Mouse (Mus musculus) C2C12 (cell line): ENCODE measurements around the gene Pkn2. TPM values are rescaled to one million over a fixed set of nuclear protein-coding genes. Genes with fewer than 3 reads are reported as not detected.

ENCODE experiments used
- H3K27me3 ChIP-seq: one replicate; pipeline ENCODE4 v1.6.1; 2011; ENCODE audit not compliant: control insufficient read depth, insufficient read depth, insufficient read length
- H3K36me3 ChIP-seq: one replicate; pipeline ENCODE4 v1.6.1; 2011; ENCODE audit not compliant: control insufficient read depth, insufficient read depth
- H3K4me3 ChIP-seq: one replicate; pipeline ENCODE4 v1.5.1; 2011; ENCODE audit warnings: mild to moderate bottlenecking, control low read depth; ENCODE audit not compliant: poor library complexity, insufficient read depth, severe bottlenecking
- H3K79me2 ChIP-seq: one replicate; pipeline ENCODE4 v1.6.1; 2011; ENCODE audit not compliant: control insufficient read depth, insufficient read depth
- H3K79me3 ChIP-seq: one replicate; pipeline ENCODE4 v1.6.1; 2011; ENCODE audit warnings: low read depth, control low read depth
- H3ac ChIP-seq: one replicate; pipeline ENCODE3; 2011; ENCODE audit warnings: low read depth; ENCODE audit not compliant: control insufficient read depth, insufficient read length
- CEBPB ChIP-seq: IDR thresholded peaks from one replicate; pipeline ENCODE4 v1.6.1; 2011; ENCODE audit warnings: low read depth, mild to moderate bottlenecking, control low read depth, moderate library complexity
- CTCF ChIP-seq: IDR thresholded peaks from one replicate; pipeline ENCODE4 v1.5.1; 2011; ENCODE audit not compliant: control insufficient read depth, insufficient read depth, insufficient read length
- FOSL1 ChIP-seq: IDR thresholded peaks from one replicate; pipeline ENCODE4 v1.8.0; 2011; ENCODE audit warnings: mild to moderate bottlenecking, low read length; ENCODE audit not compliant: poor library complexity, insufficient read depth, severe bottlenecking
- MAX ChIP-seq: IDR thresholded peaks from one replicate; pipeline ENCODE4 v1.6.1; 2011; ENCODE audit warnings: mild to moderate bottlenecking, control low read depth
- MYOD1 ChIP-seq: IDR thresholded peaks from one replicate; pipeline ENCODE4 v1.6.1; 2011; ENCODE audit warnings: low read depth; ENCODE audit not compliant: control insufficient read depth, insufficient read length
- MYOG ChIP-seq: IDR thresholded peaks from one replicate; pipeline ENCODE4 v1.6.1; 2011; ENCODE audit not compliant: control insufficient read depth, insufficient read length; ENCODE audit errors: extremely low read depth
- USF1 ChIP-seq: IDR thresholded peaks from one replicate; pipeline ENCODE4 v1.6.1; 2011; ENCODE audit warnings: low read depth, mild to moderate bottlenecking, control low read depth, moderate library complexity
- polyA plus RNA-seq: library from polyadenylated mRNA; unstranded; fragments of >200 nt; fragmentation: generic; extraction: Trizol; gene quantifications from one replicate; pipeline ENCODE4 v1.2.1, GENCODE M21; 2012; ENCODE audit warnings: missing spikeins

Gene Pkn2
- polyA plus RNA-seq, 1 experiment = 12.3 TPM

GRCm38 (mm10) chr3:142855961-142856472 is 25.8 kb downstream of the Pkn2 start:
- no peak overlapping the region for H3ac ChIP-seq
- H3K79me3 ChIP-seq = peaks cover 77% of the 10 kb centered on the region
- no peak overlapping the region for H3K4me3 ChIP-seq
- no peaks in the 10 kb centered on the region for H3K27me3 ChIP-seq
- TF ChIP-seq CTCF (no peak), MAX (no peak), MYOD1 (no peak), FOSL1 (no peak), CEBPB (no peak), MYOG (no peak), USF1 (no peak)
- peaks cover 92% of the 10 kb centered on the region for H3K79me2 ChIP-seq
- H3K36me3 ChIP-seq = peaks cover 16% of the 10 kb centered on the region

GRCm38 (mm10) chr3:142852911-142853310 is 28.9 kb downstream of the Pkn2 start:
- no peak overlapping the region for H3K4me3 ChIP-seq
- H3K79me3 ChIP-seq = peaks cover 56% of the 10 kb centered on the region
- H3K27me3 ChIP-seq = no peaks in the 10 kb centered on the region
- H3ac ChIP-seq = no peak overlapping the region
- TF ChIP-seq USF1 = no peak
- TF ChIP-seq CTCF = no peak
- TF ChIP-seq CEBPB = no peak
- TF ChIP-seq FOSL1 = no peak
- TF ChIP-seq MYOG = no peak
- no peak for TF ChIP-seq MYOD1
- TF ChIP-seq MAX = no peak
- peaks cover 18% of the 10 kb centered on the region for H3K36me3 ChIP-seq
- peaks cover 73% of the 10 kb centered on the region for H3K79me2 ChIP-seq

GRCm38 (mm10) chr3:142851631-142852030 is 30.2 kb downstream of the Pkn2 start:
- TF ChIP-seq CTCF (no peak), USF1 (no peak), FOSL1 (no peak), MAX (no peak), MYOD1 (no peak), CEBPB (no peak), MYOG (no peak)

GRCm38 (mm10) chr3:142839961-142840360 is 41.8 kb downstream of the Pkn2 start:
- H3K4me3 ChIP-seq = no peak overlapping the region
- H3K27me3 ChIP-seq = no peaks in the 10 kb centered on the region
- TF ChIP-seq MYOG (no peak), MYOD1 (no peak), USF1 (no peak), MAX (no peak), CEBPB (no peak), FOSL1 (no peak), CTCF (no peak)

More at GRCm38 (mm10) chr3:142851631-142852030, 30.2 kb downstream of the Pkn2 start:
- H3K79me2 ChIP-seq = peaks cover 60% of the 10 kb centered on the region
- peaks cover 46% of the 10 kb centered on the region for H3K79me3 ChIP-seq
- H3K27me3 ChIP-seq = no peaks in the 10 kb centered on the region
- H3ac ChIP-seq = no peak overlapping the region
- peaks cover 18% of the 10 kb centered on the region for H3K36me3 ChIP-seq
- no peak overlapping the region for H3K4me3 ChIP-seq

GRCm38 (mm10) chr3:142834761-142835160 is 47.0 kb downstream of the Pkn2 start:
- Histone ChIP-seq H3K36me3 (peaks cover 30% of the 10 kb centered on the region), H3K79me3 (peaks cover 30% of the 10 kb centered on the region), H3K27me3 (no peaks in the 10 kb centered on the region), H3ac (no peak overlapping the region), H3K79me2 (peaks cover 56% of the 10 kb centered on the region), H3K4me3 (no peak overlapping the region)
- TF ChIP-seq FOSL1 (no peak), MYOG (no peak), MYOD1 (no peak), MAX (no peak), CEBPB (no peak)

More at GRCm38 (mm10) chr3:142839961-142840360, 41.8 kb downstream of the Pkn2 start:
- H3K79me2 ChIP-seq = peaks cover 59% of the 10 kb centered on the region
- no peak overlapping the region for H3ac ChIP-seq
- H3K36me3 ChIP-seq = peaks cover 20% of the 10 kb centered on the region
- H3K79me3 ChIP-seq = peaks cover 32% of the 10 kb centered on the region

- no peak for TF ChIP-seq MYOG
- TF ChIP-seq FOSL1 = no peak
- no peak for TF ChIP-seq USF1
- no peak for TF ChIP-seq MAX
- no peak for TF ChIP-seq MYOD1
- TF ChIP-seq CEBPB = no peak
- no peak for TF ChIP-seq CTCF
- H3K79me3 ChIP-seq = peaks cover 27% of the 10 kb centered on the region
- H3ac ChIP-seq = no peak overlapping the region
- H3K36me3 ChIP-seq = peaks cover 28% of the 10 kb centered on the region
- H3K4me3 ChIP-seq = no peak overlapping the region
- peaks cover 56% of the 10 kb centered on the region for H3K79me2 ChIP-seq
- no peaks in the 10 kb centered on the region for H3K27me3 ChIP-seq
Observed at GRCm38 (mm10) chr3:142834024-142834423, 47.8 kb downstream of the Pkn2 start.
